ENCODE assay signal across 8 mouse cellular contexts in the genomic region with DNA sequence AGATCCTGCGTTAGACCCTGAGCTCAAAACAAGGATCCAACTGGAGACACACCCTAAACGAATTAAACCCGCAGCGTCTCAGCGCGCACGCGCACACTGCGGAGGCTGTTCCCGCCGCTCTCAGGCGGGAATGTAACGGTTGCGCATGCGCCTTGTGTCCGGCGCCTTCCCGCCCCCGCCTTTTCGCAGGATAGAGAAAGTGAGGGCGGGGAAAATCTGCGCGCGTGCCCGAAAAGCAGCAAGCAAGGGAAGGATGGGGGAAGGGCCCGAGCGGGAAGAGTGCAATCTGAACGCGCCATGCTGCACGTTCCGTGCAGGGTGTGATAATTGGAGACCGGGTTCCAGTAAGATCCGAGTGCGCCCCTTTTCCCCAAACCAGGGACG. TPM values are rescaled to one million over a fixed set of nuclear protein-coding genes. Genes with fewer than 3 reads are reported as not detected.
DNase-seq lines count a peak whose midpoint lies in the region; ATAC-seq lines count a peak whose summit lies in the region.

No protein-coding gene starts in this region.

- no peaks in the 10 kb centered on the region for H3K9me3 ChIP-seq in megakaryocyte, embryonic 14.5 days

- peaks cover 53% of the 10 kb centered on the region for H3K4me1 ChIP-seq in megakaryocyte, embryonic 14.5 days

- no peaks in the 10 kb centered on the region for H3K27me3 ChIP-seq in megakaryocyte, embryonic 14.5 days (replicated peaks)

- peak; percentile 64 for ATAC-seq in inflammation-experienced regulatory T-cells, adult 6 months

- peak; percentile 96 to 98 for DNase-seq in adrenal gland, adult (ENCODE audit: inconsistent age in 2 of 2, low spot score in 1 of 2)
- peak; percentile 98 for DNase-seq in embryo, embryonic 10 days (ENCODE audit: low spot score)
- peak; percentile 96 for DNase-seq in gastrocnemius, postnatal 10 days
- DNase-seq in left cerebral cortex, adult 9 months (ENCODE audit: low spot score in 2 of 2): peak; percentile 91 to 97
- DNase-seq in right cerebral cortex, adult 2 months (ENCODE audit: low spot score in 2 of 2): peak; percentile 96 to 97
- peak; percentile 80 for DNase-seq in urinary bladder, postnatal 10 days (ENCODE audit: low spot score)

- peak overlapping the region; percentile 91 for H3K4me3 ChIP-seq in megakaryocyte, embryonic 14.5 days (replicated peaks)

- H3K36me3 ChIP-seq in megakaryocyte, embryonic 14.5 days (replicated peaks; ENCODE audit: low read length): peaks cover 23% of the 10 kb centered on the region

RNA-seq across cellular contexts. Expression of a gene that starts 0.5 kb away (rescaled TPM):
- 100 to 1,000 TPM; 188 to 204 TPM for total RNA-seq in gastrocnemius, postnatal 10 days (2021)
- polyA plus RNA-seq in inflammation-experienced regulatory T-cells, adult 6 months (2017; shearing (Covaris generic)): 100 to 1,000 TPM; 459 to 882 (median 544) TPM
- 19.4 and 182 TPM in 2 replicates for polyA plus RNA-seq in megakaryocyte, embryonic 14.5 days (2012; ENCODE audit: insufficient read depth, low replicate concordance)

RNA-seq across cellular contexts. Expression of a gene that starts 15.8 kb away (rescaled TPM):
- 1 to 10 TPM; 8.1 to 9.9 TPM for total RNA-seq in gastrocnemius, postnatal 10 days (2021)
- 10 to 100 TPM; 17.3 to 46.9 (median 39.3) TPM for polyA plus RNA-seq in inflammation-experienced regulatory T-cells, adult 6 months (2017; shearing (Covaris generic))
- 0.87 and 4.8 TPM in 2 replicates for polyA plus RNA-seq in megakaryocyte, embryonic 14.5 days (2012; ENCODE audit: insufficient read depth, low replicate concordance)

RNA-seq across cellular contexts. Expression of a gene that starts 19.5 kb away (rescaled TPM):
- total RNA-seq in gastrocnemius, postnatal 10 days (2021): not detected
- not detected for polyA plus RNA-seq in inflammation-experienced regulatory T-cells, adult 6 months (2017; shearing (Covaris generic))
- 2.5 and 169 TPM in 2 replicates for polyA plus RNA-seq in megakaryocyte, embryonic 14.5 days (2012; ENCODE audit: insufficient read depth, low replicate concordance)

RNA-seq across cellular contexts. Expression of a gene that starts 19.7 kb away (rescaled TPM):
- 100 to 1,000 TPM; 171 to 195 TPM for total RNA-seq in gastrocnemius, postnatal 10 days (2021)
- 100 to 1,000 TPM; 206 to 351 (median 217) TPM for polyA plus RNA-seq in inflammation-experienced regulatory T-cells, adult 6 months (2017; shearing (Covaris generic))
- polyA plus RNA-seq in megakaryocyte, embryonic 14.5 days (2012; ENCODE audit: insufficient read depth, low replicate concordance): 40.3 and 115 TPM in 2 replicates

RNA-seq across cellular contexts. Expression of a gene that starts 35.5 kb away (rescaled TPM):
- 1 to 10 TPM; 3.6 to 4.0 TPM for total RNA-seq in gastrocnemius, postnatal 10 days (2021)
- polyA plus RNA-seq in inflammation-experienced regulatory T-cells, adult 6 months (2017; shearing (Covaris generic)): under 1 TPM in 1 of 3 experiments, not detected in 2; 0.09 TPM
- not detected in 2 replicates for polyA plus RNA-seq in megakaryocyte, embryonic 14.5 days (2012; ENCODE audit: insufficient read depth, low replicate concordance)

Comparison
In these comparisons a context has a peak if more than half of its experiments do, and no peak if none do; other contexts are left out.
1. Peak in every context shown above with its lines: DNase-seq, ATAC-seq and H3K4me3 ChIP-seq.